In genomic region chr15:62134835-62135234, GRCm38 (mm10) we compare ENCODE assay signal across 19 mouse cellular contexts.
DNase-seq lines count a peak whose midpoint lies in the region; ATAC-seq and TF ChIP-seq lines count a peak whose summit lies in the region.
"Had no signal": no experiment of that assay in that cellular context is flagged by ENCODE, and none has a peak within 500 bp of the region (broad histone marks: within the 10 kb centered on the region; RNA-seq: fewer than 3 reads in every experiment).

No protein-coding gene starts in this region.

- dilution Hi-C loops in CH12.LX (cut with MboI; ENCODE audit: extremely low pct_ligation_motif_present, extremely low pct_unique_long_range_greater_than_20kb, low sequenced_read_pairs), result no loop called here

- DNase-seq in gastrocnemius, postnatal 14 days, result peak; percentile 14
- DNase-seq in gastrocnemius, postnatal 4 days (ENCODE audit: low spot score in 2 of 2), result no peak
- no peak for DNase-seq in CH12.LX (ENCODE audit: extremely low read depth)
- DNase-seq in heart, postnatal 4 days, result peak; percentile 46
- no peak for DNase-seq in urinary bladder, postnatal 14 days (ENCODE audit: low spot score)
- no peak for DNase-seq in adrenal gland, postnatal 25 days
- DNase-seq in right cerebral cortex, postnatal 36 days (ENCODE audit: low spot score in 2 of 2), result no peak
- DNase-seq: B cell, adult 2 months; cerebellum, adult 11-12 months; kidney, adult 18-20 months; kidney, postnatal 4 days; left cerebral cortex, postnatal 4 days; right cerebral cortex, postnatal 25 days had no signal

- no peak for TF ChIP-seq RAD21 in CH12.LX (IDR thresholded peaks at IDR 0.05; ENCODE audit: low read depth, low read length)

- H3K79me2 ChIP-seq in CH12.LX (replicated peaks; ENCODE audit: control insufficient read depth, extremely low read depth, insufficient read depth, poor library complexity, severe bottlenecking), result peaks cover 97% of the 10 kb centered on the region

- intact Hi-C loops in gastrocnemius, postnatal 14 days (cut with DNase I; ENCODE audit: low total_unique reads), result loop anchor here (10.0 kb wide), 1 partner anchor 90 kb away; no protein-coding TSS in a partner anchor

- WGBS in heart, embryonic 13.5 days, result 57% methylated on average over 8 of the region's 8 CpGs

- no peaks in the 10 kb centered on the region for H3K9me3 ChIP-seq in CH12.LX (replicated peaks; ENCODE audit: low read length)
- H3K9me3 ChIP-seq in heart, embryonic 13.5 days, result no peaks in the 10 kb centered on the region
- H3K9me3 ChIP-seq: embryonic facial prominence, embryonic 15.5 days; neural tube, embryonic 12.5 days had no signal

- no peak overlapping the region for H3K4me3 ChIP-seq in CH12.LX (replicated peaks in 1 of 3; ENCODE audit: low read depth in 2 of 3, low read length in 2 of 3, poor library complexity in 1 of 3)
- H3K4me3 ChIP-seq in heart, embryonic 13.5 days, result no peak overlapping the region
- H3K4me3 ChIP-seq: embryonic facial prominence, embryonic 15.5 days; neural tube, embryonic 12.5 days had no signal

- peaks cover 41 to 97% of the 10 kb centered on the region in 2 experiments for H3K4me1 ChIP-seq in CH12.LX (ENCODE audit: control insufficient read depth in 1 of 2, insufficient read depth in 2 of 2)
- H3K4me1 ChIP-seq in heart, embryonic 13.5 days, result peaks cover 35% of the 10 kb centered on the region
- H3K4me1 ChIP-seq: neural tube, embryonic 12.5 days had no signal

- TF ChIP-seq CTCF in CH12.LX (conservative IDR thresholded peaks at IDR 0.05 in 1 of 2, IDR thresholded peaks at IDR 0.05 in 1 of 2; ENCODE audit: low read depth in 2 of 2, low read length in 2 of 2), result no peak

- no peak overlapping the region for H3K4me2 ChIP-seq in CH12.LX (ENCODE audit: insufficient read depth, low read depth, poor library complexity, severe bottlenecking)
- H3K4me2 ChIP-seq in heart, embryonic 13.5 days, result no peak overlapping the region
- H3K4me2 ChIP-seq: embryonic facial prominence, embryonic 15.5 days; neural tube, embryonic 12.5 days had no signal

- no peak for TF ChIP-seq EP300 in CH12.LX (IDR thresholded peaks at IDR 0.05; ENCODE audit: low read length)

- peaks cover 54 to 97% of the 10 kb centered on the region in 2 experiments for H3K36me3 ChIP-seq in CH12.LX (replicated peaks in 1 of 2; ENCODE audit: control insufficient read depth in 1 of 2, insufficient read depth in 1 of 2, low read length in 1 of 2)
- no peaks in the 10 kb centered on the region for H3K36me3 ChIP-seq in heart, embryonic 13.5 days
- H3K36me3 ChIP-seq: embryonic facial prominence, embryonic 15.5 days; neural tube, embryonic 12.5 days had no signal

- ATAC-seq in heart, embryonic 13.5 days (ENCODE audit: extremely low read depth, insufficient number of reproducible peaks, low FRiP score, low TSS enrichment), result no peak
- ATAC-seq: forebrain, embryonic 14.5 days; hindbrain, embryonic 16.5 days had no signal

- no peaks in the 10 kb centered on the region for H3K27me3 ChIP-seq in CH12.LX (replicated peaks)
- no peaks in the 10 kb centered on the region for H3K27me3 ChIP-seq in heart, embryonic 13.5 days (replicated peaks)
- H3K27me3 ChIP-seq: embryonic facial prominence, embryonic 15.5 days; neural tube, embryonic 12.5 days had no signal

- TF ChIP-seq POLR2A in CH12.LX (IDR thresholded peaks at IDR 0.05; ENCODE audit: low read depth, low read length), result no peak

- in situ Hi-C loops in CH12.LX (cut with MboI; ENCODE audit: low pct_ligation_motif_present, low pct_unique_long_range_greater_than_20kb, low sequenced_read_pairs), result no loop called here

- H3K9ac ChIP-seq in CH12.LX (ENCODE audit: insufficient read depth, low read depth), result no peak overlapping the region
- H3K9ac ChIP-seq in heart, embryonic 13.5 days, result no peak overlapping the region
- H3K9ac ChIP-seq: embryonic facial prominence, embryonic 15.5 days; liver, embryonic 14.5 days; neural tube, embryonic 12.5 days had no signal

- H3K27ac ChIP-seq in CH12.LX (ENCODE audit: insufficient read depth, low read depth), result peak overlapping the region; percentile 34
- peak overlapping the region; percentile 43; the same call in 1 of the 2 replicates for H3K27ac ChIP-seq in heart, embryonic 13.5 days (replicated peaks)
- H3K27ac ChIP-seq: embryonic facial prominence, embryonic 15.5 days; liver, embryonic 14.5 days; neural tube, embryonic 12.5 days had no signal

TF ChIP-seq in CH12.LX, 34 proteins besides CTCF, POLR2A, EP300 and RAD21:
- TF ChIP-seq ZNF384 (IDR thresholded peaks at IDR 0.05; ENCODE audit: low read depth, low read length) (no peak), HCFC1 (IDR thresholded peaks at IDR 0.05; ENCODE audit: low read depth, low read length) (no peak), E2F4 (IDR thresholded peaks at IDR 0.05; ENCODE audit: insufficient replicate concordance, low read depth, low read length) (no peak), KAT2A (IDR thresholded peaks at IDR 0.05; ENCODE audit: insufficient replicate concordance, low read length) (no peak), MAX (IDR thresholded peaks at IDR 0.05; ENCODE audit: low read length) (no peak), PAX5 (IDR thresholded peaks at IDR 0.05; ENCODE audit: low read length) (no peak), MYC (IDR thresholded peaks at IDR 0.05; ENCODE audit: low read depth, low read length) (no peak), CHD1 (IDR thresholded peaks at IDR 0.05; ENCODE audit: low read depth, low read length) (no peak), ZKSCAN1 (IDR thresholded peaks at IDR 0.05; ENCODE audit: borderline replicate concordance, low read depth, low read length) (no peak), UBTF (IDR thresholded peaks at IDR 0.05; ENCODE audit: low read depth, low read length) (no peak), ZC3H11A (IDR thresholded peaks at IDR 0.05; ENCODE audit: low read depth, low read length) (no peak), MAZ (IDR thresholded peaks at IDR 0.05; ENCODE audit: low read depth, low read length) (no peak), NELFE (IDR thresholded peaks at IDR 0.05; ENCODE audit: low read depth, low read length) (no peak), USF1 (IDR thresholded peaks at IDR 0.05; ENCODE audit: low read depth, low read length) (no peak)

Comparison
In these comparisons a context has a peak if more than half of its experiments do, and no peak if none do; other contexts are left out.
1. DNase-seq: peak in gastrocnemius, postnatal 14 days (single experiment) and heart, postnatal 4 days (single experiment); none in gastrocnemius, postnatal 4 days (0 of 2), CH12.LX (single experiment), urinary bladder, postnatal 14 days (single experiment), adrenal gland, postnatal 25 days (single experiment) and right cerebral cortex, postnatal 36 days (0 of 2).